Mouse (Mus musculus): ENCODE results near the gene Wdr19. TPM values are rescaled to one million over a fixed set of nuclear protein-coding genes. Genes with fewer than 3 reads are reported as not detected.
"Not testable (repeated sequence)": the region's sequence is repeated elsewhere in the genome, so short reads cannot be mapped to it uniquely, and the experiment has no call there.

Wdr19 gene
- total RNA-seq, 2 experiments from 2014 or later: 0.71 to 1.8 TPM

GRCm38 (mm10) chr5:65191601-65192000 is 7.9 kb upstream of the Wdr19 start:
- DNase-seq (ENCODE audit: low spot score): no peak

- no peak for DNase-seq (ENCODE audit: low spot score)
Observed at GRCm38 (mm10) chr5:65194441-65194840, 5.1 kb upstream of the Wdr19 start.

- no peak for DNase-seq (ENCODE audit: low spot score)
Observed at GRCm38 (mm10) chr5:65204726-65205125, 5.2 kb downstream of the Wdr19 start.

GRCm38 (mm10) chr5:65213321-65213720 is 13.8 kb downstream of the Wdr19 start:
- peak; percentile 34 for DNase-seq (ENCODE audit: low spot score)

GRCm38 (mm10) chr5:65217305-65218269 is 18.1 kb downstream of the Wdr19 start:
- no peak for DNase-seq (ENCODE audit: low spot score)

- no peak for DNase-seq (ENCODE audit: low spot score)
Observed at GRCm38 (mm10) chr5:65221037-65221436, 21.5 kb downstream of the Wdr19 start.

- DNase-seq (ENCODE audit: low spot score): no peak
Observed at GRCm38 (mm10) chr5:65224056-65224455, 24.6 kb downstream of the Wdr19 start.

GRCm38 (mm10) chr5:65231289-65232003 is 31.9 kb downstream of the Wdr19 start:
- DNase-seq (ENCODE audit: low spot score): no peak

- DNase-seq (ENCODE audit: low spot score): peak; percentile 20
Observed at GRCm38 (mm10) chr5:65242740-65243139, 43.2 kb downstream of the Wdr19 start.

GRCm38 (mm10) chr5:65247296-65247695 is 47.8 kb downstream of the Wdr19 start:
- DNase-seq (ENCODE audit: low spot score): no peak

- no peak for DNase-seq (ENCODE audit: low spot score)
Observed at GRCm38 (mm10) chr5:65250185-65250855, 50.8 kb downstream of the Wdr19 start.

- no peak for DNase-seq (ENCODE audit: low spot score)
Observed at GRCm38 (mm10) chr5:65257910-65258505, 58.5 kb downstream of the Wdr19 start.

- DNase-seq (ENCODE audit: low spot score): no peak
Observed at GRCm38 (mm10) chr5:65273966-65274365, 74.5 kb downstream of the Wdr19 start.

GRCm38 (mm10) chr5:65279133-65279651 is 79.7 kb downstream of the Wdr19 start:
- no peak for DNase-seq (ENCODE audit: low spot score)

- no peak for DNase-seq (ENCODE audit: low spot score)
Observed at GRCm38 (mm10) chr5:65281216-65281615, 81.7 kb downstream of the Wdr19 start.

GRCm38 (mm10) chr5:65284171-65284570 is 84.7 kb downstream of the Wdr19 start:
- no peak for DNase-seq (ENCODE audit: low spot score)

- no peak for DNase-seq (ENCODE audit: low spot score)
Observed at GRCm38 (mm10) chr5:65287751-65288701, 88.5 kb downstream of the Wdr19 start.

- not testable (repeated sequence) for DNase-seq (ENCODE audit: low spot score)
Observed at GRCm38 (mm10) chr5:65289009-65289408, 89.5 kb downstream of the Wdr19 start.

- no peak for DNase-seq (ENCODE audit: low spot score)
Observed at GRCm38 (mm10) chr5:65293627-65294026, 94.1 kb downstream of the Wdr19 start.

GRCm38 (mm10) chr5:65294270-65294669 is 94.8 kb downstream of the Wdr19 start:
- no peak for DNase-seq (ENCODE audit: low spot score)

Data from gastrocnemius, adult 18-20 months (tissue).